Mouse (Mus musculus): Measurements from ENCODE around the gene Acss1. TPM values are rescaled to one million over a fixed set of nuclear protein-coding genes. Genes with fewer than 3 reads are reported as not detected.

Acss1 gene
- polyA plus RNA-seq, 1 experiment = not detected

DNA sequence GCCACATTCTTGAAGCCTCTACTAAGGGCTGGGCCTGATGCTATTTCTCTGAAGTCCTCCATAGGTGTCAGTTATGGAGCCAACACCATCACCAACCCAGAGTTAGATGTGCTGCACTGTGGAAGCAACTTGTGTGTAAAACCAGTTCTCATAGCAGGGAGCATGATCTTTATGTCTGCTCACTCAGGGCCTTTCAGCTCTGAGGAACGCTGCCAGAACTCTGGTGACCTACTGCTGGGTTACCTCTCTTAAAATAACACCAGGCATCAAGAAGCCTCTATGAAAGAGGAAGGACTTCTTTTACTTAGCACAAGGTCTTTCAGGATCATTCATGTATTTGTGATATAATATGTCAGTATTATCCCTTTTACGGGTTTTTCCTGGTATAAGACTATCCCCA is 66.1 kb downstream of the Acss1 start:
- H3K36me3 ChIP-seq (ENCODE audit: control insufficient read depth, insufficient read depth) = peaks cover 18% of the 10 kb centered on the region
- TF ChIP-seq FOSL1 (IDR thresholded peaks at IDR 0.05; ENCODE audit: insufficient read depth, low read length, poor library complexity, severe bottlenecking) = no peak
- no peak for TF ChIP-seq MYOG (IDR thresholded peaks at IDR 0.05; ENCODE audit: control insufficient read depth, extremely low read depth, insufficient read length)
- TF ChIP-seq MAX (IDR thresholded peaks at IDR 0.05) = no peak
- TF ChIP-seq CEBPB (IDR thresholded peaks at IDR 0.05; ENCODE audit: low read depth) = no peak
- TF ChIP-seq MYOD1 (IDR thresholded peaks at IDR 0.05; ENCODE audit: control insufficient read depth, insufficient read length, low read depth) = no peak
- TF ChIP-seq CTCF (IDR thresholded peaks at IDR 0.05; ENCODE audit: control insufficient read depth, insufficient read depth, insufficient read length) = no peak
- no peak for TF ChIP-seq USF1 (IDR thresholded peaks at IDR 0.05; ENCODE audit: low read depth)
- H3ac ChIP-seq (ENCODE audit: control insufficient read depth, insufficient read length, low read depth) = no peak overlapping the region
- H3K4me3 ChIP-seq (ENCODE audit: insufficient read depth, poor library complexity, severe bottlenecking) = no peak overlapping the region
- H3K27me3 ChIP-seq (ENCODE audit: control insufficient read depth, insufficient read depth, insufficient read length) = no peaks in the 10 kb centered on the region
- peaks cover 60% of the 10 kb centered on the region for H3K79me2 ChIP-seq (ENCODE audit: control insufficient read depth, insufficient read depth)
- peaks cover 13% of the 10 kb centered on the region for H3K79me3 ChIP-seq (ENCODE audit: low read depth)

DNA sequence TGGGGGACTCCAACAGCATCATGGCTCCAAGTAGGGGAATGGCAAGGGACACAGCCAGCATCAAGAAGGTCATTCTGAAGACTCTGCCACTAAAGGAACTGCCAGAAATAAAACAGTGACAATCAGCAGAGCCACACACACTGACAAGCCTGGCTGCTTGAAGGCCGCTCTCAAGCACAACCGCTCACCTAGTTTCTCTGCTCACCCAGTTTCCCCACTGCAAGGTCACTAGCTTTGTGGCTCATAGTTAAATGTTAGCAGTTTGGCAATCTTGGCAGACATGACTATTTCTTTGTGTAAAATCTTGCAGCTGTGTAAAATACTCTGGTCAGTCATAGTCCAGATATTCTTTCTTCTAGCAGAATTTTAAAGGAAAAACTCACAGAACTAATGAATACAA is 68.0 kb downstream of the Acss1 start:
- H3K27me3 ChIP-seq (ENCODE audit: control insufficient read depth, insufficient read depth, insufficient read length) = no peaks in the 10 kb centered on the region
- TF ChIP-seq CTCF (IDR thresholded peaks at IDR 0.05; ENCODE audit: control insufficient read depth, insufficient read depth, insufficient read length) (no peak), MYOG (IDR thresholded peaks at IDR 0.05; ENCODE audit: control insufficient read depth, extremely low read depth, insufficient read length) (no peak), MYOD1 (IDR thresholded peaks at IDR 0.05; ENCODE audit: control insufficient read depth, insufficient read length, low read depth) (no peak), CEBPB (IDR thresholded peaks at IDR 0.05; ENCODE audit: low read depth) (no peak), FOSL1 (IDR thresholded peaks at IDR 0.05; ENCODE audit: insufficient read depth, low read length, poor library complexity, severe bottlenecking) (no peak), USF1 (IDR thresholded peaks at IDR 0.05; ENCODE audit: low read depth) (no peak), MAX (IDR thresholded peaks at IDR 0.05) (no peak)
- peaks cover 9% of the 10 kb centered on the region for H3K79me3 ChIP-seq (ENCODE audit: low read depth)
- H3K36me3 ChIP-seq (ENCODE audit: control insufficient read depth, insufficient read depth) = peaks cover 24% of the 10 kb centered on the region
- no peak overlapping the region for H3K4me3 ChIP-seq (ENCODE audit: insufficient read depth, poor library complexity, severe bottlenecking)
- peaks cover 43% of the 10 kb centered on the region for H3K79me2 ChIP-seq (ENCODE audit: control insufficient read depth, insufficient read depth)
- no peak overlapping the region for H3ac ChIP-seq (ENCODE audit: control insufficient read depth, insufficient read length, low read depth)

DNA sequence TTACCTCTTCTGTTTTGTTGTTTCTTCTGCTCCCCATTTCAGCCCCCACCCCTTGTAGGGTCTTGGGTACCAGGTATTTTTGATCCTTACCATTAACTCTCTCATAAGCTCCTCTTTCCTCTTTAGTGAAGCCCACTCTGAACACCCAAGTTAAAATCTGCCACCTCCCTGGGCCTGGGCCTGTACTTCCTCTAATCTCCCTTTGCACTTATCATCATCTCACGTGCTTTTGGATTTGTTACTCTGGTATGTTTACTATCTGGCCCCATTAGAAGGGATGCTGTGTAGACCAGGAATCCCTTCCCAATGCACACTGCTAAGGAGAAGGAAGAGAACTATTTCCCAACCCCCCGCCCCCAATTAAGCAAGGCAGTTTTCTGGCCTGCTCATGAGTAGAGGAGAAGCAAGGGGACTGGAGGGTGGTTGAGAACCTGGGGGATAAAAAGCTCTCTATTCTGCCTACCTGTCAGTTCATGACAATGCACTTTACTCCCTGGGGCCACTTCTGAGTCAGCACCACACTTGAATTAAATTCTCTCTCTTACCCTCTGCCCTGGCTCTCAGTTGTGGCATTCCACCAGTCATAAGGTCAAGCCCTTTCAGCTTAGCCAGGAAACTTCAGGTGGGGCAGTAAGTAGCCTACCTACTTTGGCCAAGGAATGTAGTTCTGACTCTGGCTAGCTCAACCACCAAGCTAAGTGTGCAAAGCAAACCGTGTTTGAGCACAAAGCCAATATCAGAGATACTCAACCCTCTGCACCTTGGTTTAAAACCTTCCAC is 72.7 kb downstream of the Acss1 start:
- no peaks in the 10 kb centered on the region for H3K27me3 ChIP-seq (ENCODE audit: control insufficient read depth, insufficient read depth, insufficient read length)
- H3K79me2 ChIP-seq (ENCODE audit: control insufficient read depth, insufficient read depth) = no peaks in the 10 kb centered on the region
- peaks cover 23% of the 10 kb centered on the region for H3K36me3 ChIP-seq (ENCODE audit: control insufficient read depth, insufficient read depth)
- H3ac ChIP-seq (ENCODE audit: control insufficient read depth, insufficient read length, low read depth) = no peak overlapping the region
- H3K4me3 ChIP-seq (ENCODE audit: insufficient read depth, poor library complexity, severe bottlenecking) = no peak overlapping the region
- TF ChIP-seq MYOG (IDR thresholded peaks at IDR 0.05; ENCODE audit: control insufficient read depth, extremely low read depth, insufficient read length) = no peak
- no peak for TF ChIP-seq MAX (IDR thresholded peaks at IDR 0.05)
- no peak for TF ChIP-seq CEBPB (IDR thresholded peaks at IDR 0.05; ENCODE audit: low read depth)
- no peak for TF ChIP-seq CTCF (IDR thresholded peaks at IDR 0.05; ENCODE audit: control insufficient read depth, insufficient read depth, insufficient read length)
- TF ChIP-seq USF1 (IDR thresholded peaks at IDR 0.05; ENCODE audit: low read depth) = no peak
- no peak for TF ChIP-seq MYOD1 (IDR thresholded peaks at IDR 0.05; ENCODE audit: control insufficient read depth, insufficient read length, low read depth)
- TF ChIP-seq FOSL1 (IDR thresholded peaks at IDR 0.05; ENCODE audit: insufficient read depth, low read length, poor library complexity, severe bottlenecking) = no peak
- no peaks in the 10 kb centered on the region for H3K79me3 ChIP-seq (ENCODE audit: low read depth)

DNA sequence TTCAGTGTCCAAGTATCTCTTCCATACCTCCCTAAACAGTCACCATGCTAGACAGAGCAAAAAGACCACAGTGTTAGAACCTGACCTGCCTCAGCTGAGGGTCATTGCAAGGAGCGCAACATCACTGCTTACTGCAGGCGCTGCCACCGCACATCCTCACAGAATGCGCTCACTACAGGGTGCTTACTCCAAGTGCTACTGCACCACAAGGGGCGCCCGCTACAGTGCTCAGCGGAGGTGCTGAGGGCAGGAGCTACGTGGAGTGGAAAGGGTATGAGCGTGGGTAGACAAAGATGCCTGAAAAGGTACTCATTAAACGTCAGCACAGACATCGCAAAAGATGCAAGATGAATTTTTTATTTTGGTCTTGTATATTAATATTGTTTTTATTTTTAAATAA is 79.2 kb downstream of the Acss1 start:
- H3K27me3 ChIP-seq (ENCODE audit: control insufficient read depth, insufficient read depth, insufficient read length) = no peaks in the 10 kb centered on the region
- H3K79me2 ChIP-seq (ENCODE audit: control insufficient read depth, insufficient read depth) = no peaks in the 10 kb centered on the region
- H3K4me3 ChIP-seq (ENCODE audit: insufficient read depth, poor library complexity, severe bottlenecking) = no peak overlapping the region
- TF ChIP-seq FOSL1 (IDR thresholded peaks at IDR 0.05; ENCODE audit: insufficient read depth, low read length, poor library complexity, severe bottlenecking) (no peak), MYOD1 (IDR thresholded peaks at IDR 0.05; ENCODE audit: control insufficient read depth, insufficient read length, low read depth) (no peak), MYOG (IDR thresholded peaks at IDR 0.05; ENCODE audit: control insufficient read depth, extremely low read depth, insufficient read length) (no peak), CTCF (IDR thresholded peaks at IDR 0.05; ENCODE audit: control insufficient read depth, insufficient read depth, insufficient read length) (no peak), CEBPB (IDR thresholded peaks at IDR 0.05; ENCODE audit: low read depth) (no peak), USF1 (IDR thresholded peaks at IDR 0.05; ENCODE audit: low read depth) (no peak), MAX (IDR thresholded peaks at IDR 0.05) (no peak)
- H3K79me3 ChIP-seq (ENCODE audit: low read depth) = no peaks in the 10 kb centered on the region
- H3K36me3 ChIP-seq (ENCODE audit: control insufficient read depth, insufficient read depth) = peaks cover 34% of the 10 kb centered on the region
- H3ac ChIP-seq (ENCODE audit: control insufficient read depth, insufficient read length, low read depth) = no peak overlapping the region

DNA sequence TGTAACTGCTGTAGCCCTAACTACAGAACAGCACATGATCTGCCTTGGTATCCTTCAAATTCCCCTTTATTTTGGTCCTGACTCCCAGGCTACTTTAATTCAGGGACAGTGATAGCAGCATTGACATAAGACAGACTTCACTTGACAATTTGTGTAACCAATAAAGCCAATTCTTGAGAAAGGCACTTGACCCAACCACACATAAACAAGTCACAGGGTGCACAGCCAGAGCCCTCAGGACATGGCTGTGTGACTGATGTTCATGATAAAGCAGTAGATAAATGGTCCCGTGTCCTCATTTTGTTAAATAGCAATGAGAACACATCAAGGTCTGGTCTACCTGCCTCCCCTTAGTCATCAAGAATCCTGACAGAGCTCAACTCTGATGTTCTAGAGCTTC is 88.7 kb downstream of the Acss1 start:
- Histone ChIP-seq H3K79me3 (ENCODE audit: low read depth) (no peaks in the 10 kb centered on the region), H3K27me3 (ENCODE audit: control insufficient read depth, insufficient read depth, insufficient read length) (no peaks in the 10 kb centered on the region), H3K4me3 (ENCODE audit: insufficient read depth, poor library complexity, severe bottlenecking) (no peak overlapping the region), H3ac (ENCODE audit: control insufficient read depth, insufficient read length, low read depth) (no peak overlapping the region), H3K36me3 (ENCODE audit: control insufficient read depth, insufficient read depth) (peaks cover 19% of the 10 kb centered on the region), H3K79me2 (ENCODE audit: control insufficient read depth, insufficient read depth) (no peaks in the 10 kb centered on the region)
- TF ChIP-seq MYOG (IDR thresholded peaks at IDR 0.05; ENCODE audit: control insufficient read depth, extremely low read depth, insufficient read length) (no peak), MAX (IDR thresholded peaks at IDR 0.05) (no peak), MYOD1 (IDR thresholded peaks at IDR 0.05; ENCODE audit: control insufficient read depth, insufficient read length, low read depth) (no peak), CTCF (IDR thresholded peaks at IDR 0.05; ENCODE audit: control insufficient read depth, insufficient read depth, insufficient read length) (no peak), FOSL1 (IDR thresholded peaks at IDR 0.05; ENCODE audit: insufficient read depth, low read length, poor library complexity, severe bottlenecking) (no peak), CEBPB (IDR thresholded peaks at IDR 0.05; ENCODE audit: low read depth) (no peak), USF1 (IDR thresholded peaks at IDR 0.05; ENCODE audit: low read depth) (no peak)
